Mouse (Mus musculus) embryo, embryonic 10.5 days (tissue): ENCODE measurements around the gene Krtap10-4.
A peak's percentile ranks its signal among the peaks of the same experiment; 100 is the strongest.
"Not testable (repeated sequence)": the region's sequence is repeated elsewhere in the genome, so short reads cannot be mapped to it uniquely, and the experiment has no call there.

Source experiments
- DNase-seq: peaks from one replicate; pipeline ENCODE4 v3.0.0-alpha.2; 2015; ENCODE audit warnings: low spot score

Gene Krtap10-4

DNA sequence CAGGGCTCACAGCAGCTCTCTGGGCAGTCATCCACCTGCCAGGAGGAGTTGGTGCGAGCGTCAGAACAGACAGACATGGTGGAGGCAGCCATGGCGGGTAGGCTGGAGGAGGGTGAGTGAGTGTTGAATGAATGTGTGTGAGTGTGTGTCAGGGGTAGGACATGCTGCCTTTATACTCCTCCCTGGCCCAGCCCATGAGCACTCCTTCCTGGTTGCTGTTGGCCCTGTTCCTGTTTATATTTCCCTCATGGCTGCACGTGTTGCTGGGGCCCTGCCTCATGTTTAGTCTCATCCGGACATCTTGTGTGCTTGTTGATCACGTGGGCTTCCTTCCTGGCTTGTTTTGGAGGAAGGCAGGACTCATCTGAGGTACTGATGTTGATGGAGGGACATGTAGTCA, at the start of gene Krtap10-4:
Gene Krtap10-4, minus strand, starts transcription at position 145 of the 400 bp plus-strand sequence.
- DNase-seq = no peak

- no peak for DNase-seq
Measured at GRCm38 (mm10) chr10:77869651-77870050, 42.8 kb upstream of the Krtap10-4 start.

GRCm38 (mm10) chr10:77867546-77867945, 40.7 kb upstream of the Krtap10-4 start:
- peak; percentile 9 for DNase-seq

GRCm38 (mm10) chr10:77864762-77865143, 37.9 kb upstream of the Krtap10-4 start:
- no peak for DNase-seq

DNA sequence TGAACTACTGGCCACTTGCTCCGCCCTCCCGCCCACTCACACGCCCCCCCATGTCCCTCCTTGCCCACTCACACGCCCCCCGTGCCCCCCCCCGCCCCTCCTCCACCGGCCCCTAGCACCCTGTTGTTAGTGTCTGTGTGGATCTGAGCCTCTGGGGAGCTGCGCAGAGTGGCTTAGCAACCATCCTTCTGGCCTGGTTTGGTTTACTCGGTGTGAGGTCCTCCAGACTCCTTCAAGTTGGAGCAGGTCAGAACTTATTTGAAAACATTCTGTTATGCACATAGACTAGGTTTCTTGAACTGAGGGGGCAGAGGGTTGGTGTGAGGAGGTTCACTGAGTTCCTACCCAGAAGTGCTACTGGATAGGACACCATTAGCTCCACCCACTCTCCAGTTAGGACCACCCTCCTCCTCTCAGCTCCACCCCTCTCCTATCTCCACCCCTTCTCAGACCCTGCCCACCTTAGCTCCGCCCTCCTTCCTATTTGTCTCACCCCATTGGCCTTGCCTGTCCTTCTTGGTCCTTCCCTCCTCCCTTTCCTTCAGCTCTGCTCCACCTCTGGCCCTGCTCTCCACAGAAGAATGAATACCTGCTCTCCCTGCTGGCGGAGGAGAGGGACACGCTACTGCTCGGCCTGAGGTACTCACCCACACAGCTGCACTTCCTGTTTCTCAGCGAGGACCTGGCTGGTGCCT, 37.3 kb upstream of the Krtap10-4 start:
- DNase-seq = peak; percentile 79

DNA sequence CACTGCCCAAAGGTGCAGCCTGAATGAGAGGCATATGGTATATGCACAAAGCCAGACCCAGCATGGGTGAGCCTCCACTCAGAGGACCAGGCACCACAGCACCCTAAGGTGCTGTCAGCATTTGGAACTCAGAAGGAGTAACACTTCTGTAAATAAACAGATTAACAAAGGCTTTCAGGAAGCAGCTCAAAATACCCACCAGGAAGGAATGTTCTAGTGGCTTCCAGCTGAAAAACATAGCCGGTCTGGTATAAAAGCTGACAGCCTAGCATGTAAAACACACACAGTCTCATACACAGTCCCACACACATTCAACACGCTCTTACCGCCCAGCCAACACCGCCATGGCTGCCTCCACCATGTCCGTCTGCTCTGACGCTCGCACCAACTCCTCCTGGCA, 34.8 kb upstream of the Krtap10-4 start, which contains the start of gene Gm3285:
Gene Gm3285, plus strand, starts transcription at position 301 of the 400 bp plus-strand sequence.
- no peak for DNase-seq

DNA sequence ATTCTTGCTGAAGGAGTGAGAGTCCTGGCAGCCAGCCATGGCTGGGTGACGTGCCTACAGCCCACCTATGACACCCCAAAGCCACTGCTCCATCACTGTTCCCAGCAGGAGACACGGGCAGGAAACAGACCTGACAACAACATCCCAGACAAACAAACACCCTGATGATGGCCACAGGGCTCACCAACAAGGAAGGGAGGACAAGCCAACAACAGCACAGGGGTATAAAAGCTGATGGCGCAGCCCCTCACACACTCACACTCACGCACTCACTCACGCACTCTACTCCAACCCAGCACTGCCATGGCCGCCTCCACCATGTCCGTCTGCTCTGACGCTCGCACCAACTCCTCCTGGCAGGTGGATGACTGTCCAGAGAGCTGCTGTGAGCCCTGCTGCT, 25.7 kb upstream of the Krtap10-4 start, which contains the start of gene Gm10318:
Gene Gm10318, plus strand, starts transcription at position 301 of the 400 bp plus-strand sequence.
- DNase-seq = no peak

- DNase-seq = no peak
Measured at GRCm38 (mm10) chr10:77847538-77847937, 20.6 kb upstream of the Krtap10-4 start.

DNA sequence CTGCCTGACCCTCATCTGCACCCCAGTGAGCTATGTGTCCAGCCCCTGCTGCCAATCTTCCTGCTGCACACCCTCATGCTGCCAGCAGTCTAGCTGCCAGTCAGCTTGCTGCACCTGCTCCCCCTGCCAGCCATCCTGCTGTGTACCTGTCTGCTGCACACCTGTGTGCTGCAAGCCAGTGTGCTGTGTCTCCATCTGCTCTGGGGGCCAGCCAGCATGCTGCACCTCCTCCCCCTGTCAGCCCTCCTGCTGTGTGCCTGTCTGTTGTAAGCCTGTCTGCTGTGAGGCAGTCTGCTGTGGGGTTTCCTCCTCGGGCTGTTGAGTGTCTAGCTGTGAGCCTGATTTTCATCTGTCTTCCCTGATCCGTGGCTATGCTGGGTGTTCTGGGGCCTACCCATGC, 20.1 kb upstream of the Krtap10-4 start:
- no peak for DNase-seq

DNA sequence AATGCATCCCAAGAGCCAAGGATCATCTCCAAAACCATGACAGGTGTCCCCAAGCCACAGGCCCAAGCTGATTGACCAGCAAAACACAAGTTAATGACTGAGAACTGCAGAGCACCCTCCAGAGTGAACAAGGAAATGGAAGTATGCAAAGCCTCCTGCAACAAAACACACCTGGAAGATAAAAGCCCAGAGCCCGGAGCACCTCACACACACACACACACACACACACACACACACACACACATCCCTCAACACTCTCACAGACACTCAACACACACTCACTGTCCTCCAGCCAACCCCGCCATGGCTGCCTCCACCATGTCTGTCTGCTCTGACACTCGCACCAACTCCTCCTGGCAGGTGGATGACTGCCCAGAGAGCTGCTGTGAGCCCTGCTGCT, 19.6 kb upstream of the Krtap10-4 start, which contains the start of gene Gm36176:
Gene Gm36176, plus strand, starts transcription at position 301 of the 400 bp plus-strand sequence.
- DNase-seq = no peak

DNA sequence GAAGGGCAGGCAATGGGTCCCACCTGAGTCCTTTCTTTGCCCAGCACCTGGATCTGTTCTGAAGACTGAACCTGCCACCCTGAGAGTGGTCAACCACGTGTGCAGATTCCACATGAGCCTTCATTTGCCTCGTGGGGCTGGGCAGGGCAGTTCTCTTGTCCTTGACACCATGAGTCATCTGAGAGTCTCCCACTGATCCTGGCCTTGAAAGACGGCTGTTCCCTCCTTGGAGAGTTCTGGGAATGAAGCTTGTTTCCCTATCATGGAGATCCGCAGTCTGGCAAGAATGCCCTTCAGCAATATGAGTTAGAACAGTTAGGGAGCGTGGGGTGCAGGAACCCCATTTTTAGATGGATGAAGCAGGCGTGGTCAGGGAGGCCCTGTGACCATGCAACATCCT, 12.1 kb upstream of the Krtap10-4 start:
- no peak for DNase-seq

DNA sequence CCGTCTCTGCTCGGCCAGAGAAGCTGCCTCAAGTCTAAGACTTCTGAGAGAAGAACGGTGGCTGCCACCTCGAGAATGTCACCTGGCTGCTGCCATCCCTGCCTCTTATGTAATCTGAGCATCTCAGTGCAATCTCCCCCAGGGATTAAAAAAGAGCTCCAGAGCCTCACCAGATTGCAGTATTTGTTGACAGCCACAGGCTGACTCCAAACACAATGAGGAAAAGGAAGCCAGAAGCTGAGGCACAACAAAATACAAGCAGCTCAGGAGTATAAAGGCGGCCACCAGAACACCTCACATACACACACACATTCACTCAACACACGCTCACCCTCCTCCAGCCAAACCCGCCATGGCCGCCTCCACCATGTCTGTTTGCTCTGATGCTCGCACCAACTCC, 8.8 kb upstream of the Krtap10-4 start, which contains the start of gene Krtap10-10:
Gene Krtap10-10, plus strand, starts transcription at position 301 of the 400 bp plus-strand sequence.
- DNase-seq = no peak

GRCm38 (mm10) chr10:77819203-77819602, 7.7 kb downstream of the Krtap10-4 start:
- no peak for DNase-seq

GRCm38 (mm10) chr10:77818523-77818922, 8.4 kb downstream of the Krtap10-4 start:
- no peak for DNase-seq

GRCm38 (mm10) chr10:77815514-77815913, 11.4 kb downstream of the Krtap10-4 start:
- peak; percentile 51 for DNase-seq

- DNase-seq = no peak
Measured at GRCm38 (mm10) chr10:77814382-77814781, 12.5 kb downstream of the Krtap10-4 start, which contains the start of gene Gm2696. Gene Gm2696 (plus strand): TSS chr10:77814682.

GRCm38 (mm10) chr10:77811743-77812142, 15.2 kb downstream of the Krtap10-4 start, which contains the start of gene Gm9507:
Gene Gm9507 (minus strand): TSS chr10:77811843.
- no peak for DNase-seq

DNA sequence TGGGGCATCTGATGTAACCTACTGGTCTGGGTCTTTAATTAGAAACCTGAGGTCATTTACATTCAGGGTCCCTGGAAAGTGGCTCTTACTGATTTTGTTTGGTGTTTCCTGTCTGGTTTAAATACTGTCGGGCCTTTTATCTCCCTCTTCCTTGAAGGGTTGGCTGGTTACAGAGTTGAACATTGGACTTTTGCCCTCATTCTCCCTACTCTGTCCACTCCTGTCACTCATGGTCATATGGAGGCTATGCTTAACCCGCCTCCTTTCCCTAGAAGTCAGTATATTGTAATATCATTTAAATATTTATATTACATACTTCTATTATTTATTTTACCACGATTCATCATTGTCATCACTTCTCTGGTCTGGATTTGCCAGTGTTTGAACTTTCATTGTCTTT, 22.8 kb downstream of the Krtap10-4 start:
- no peak for DNase-seq

GRCm38 (mm10) chr10:77798921-77799508, 27.9 kb downstream of the Krtap10-4 start, which contains the start of gene Gm19668:
Gene Gm19668 (minus strand): TSS chr10:77799133.
- DNase-seq = no peak

GRCm38 (mm10) chr10:77798164-77798920, 28.6 kb downstream of the Krtap10-4 start:
- DNase-seq = not testable (repeated sequence)

GRCm38 (mm10) chr10:77797677-77798076, 29.2 kb downstream of the Krtap10-4 start:
- DNase-seq = peak; percentile 9

- DNase-seq = no peak
Measured at GRCm38 (mm10) chr10:77794976-77795375, 31.9 kb downstream of the Krtap10-4 start, which contains the start of gene Gm9639. Gene Gm9639 (minus strand): TSS chr10:77795076.
